8 mouse cellular contexts compared by ENCODE assay signal in genomic region chr11:119053257-119053670, GRCm38 (mm10). TPM values are rescaled to one million over a fixed set of nuclear protein-coding genes. Genes with fewer than 3 reads are reported as not detected.
DNase-seq lines count a peak whose midpoint lies in the region; ATAC-seq and TF ChIP-seq lines count a peak whose summit lies in the region.

No protein-coding gene starts in this region.

- TF ChIP-seq POLR2A in limb, embryonic 14.5 days (IDR thresholded peaks at IDR 0.05; ENCODE audit: borderline replicate concordance, extremely low read depth, insufficient read depth, insufficient read length) = no peak

- peaks cover 51% of the 10 kb centered on the region for H3K4me1 ChIP-seq in intestine, embryonic 16.5 days (ENCODE audit: control insufficient read depth, insufficient read depth, low read length)
- H3K4me1 ChIP-seq in limb, embryonic 14.5 days (ENCODE audit: control insufficient read depth, insufficient read depth, low read length) = peaks cover 39% of the 10 kb centered on the region
- peaks cover 57% of the 10 kb centered on the region for H3K4me1 ChIP-seq in midbrain, embryonic 15.5 days

- peak overlapping the region; percentile 83 for H3K27ac ChIP-seq in intestine, embryonic 16.5 days (ENCODE audit: low read length)
- 0 out of 2 replicates have a peak overlapping the region, but pooled peaks have one; percentile 16 for H3K27ac ChIP-seq in limb, embryonic 14.5 days (replicated peaks; ENCODE audit: low read depth, low read length)
- H3K27ac ChIP-seq in midbrain, embryonic 15.5 days = peak overlapping the region; percentile 93

- H3K36me3 ChIP-seq in intestine, embryonic 16.5 days (ENCODE audit: control insufficient read depth, insufficient read depth, low read length) = no peaks in the 10 kb centered on the region
- no peaks in the 10 kb centered on the region for H3K36me3 ChIP-seq in limb, embryonic 14.5 days (ENCODE audit: control insufficient read depth, insufficient read depth, low read length)
- H3K36me3 ChIP-seq in midbrain, embryonic 15.5 days (replicated peaks) = no peaks in the 10 kb centered on the region

- peak; percentile 91 to 94 for DNase-seq in cerebellum, postnatal 10 days
- DNase-seq in cerebellum, postnatal 25 days = peak; percentile 87 to 93
- peak; percentile 93 for DNase-seq in limb, embryonic 14.5 days (ENCODE audit: low spot score)
- DNase-seq in spleen, postnatal 36 days (ENCODE audit: low spot score in 2 of 2) = peak; percentile 86 to 87

- peaks cover 63% of the 10 kb centered on the region for H3K27me3 ChIP-seq in intestine, embryonic 16.5 days (replicated peaks; ENCODE audit: control insufficient read depth, insufficient read depth, low read length)
- H3K27me3 ChIP-seq in limb, embryonic 14.5 days (ENCODE audit: control insufficient read depth, insufficient read depth, low read length) = peaks cover 84% of the 10 kb centered on the region
- H3K27me3 ChIP-seq in midbrain, embryonic 15.5 days (replicated peaks) = peaks cover 39% of the 10 kb centered on the region

- no peaks in the 10 kb centered on the region for H3K9me3 ChIP-seq in intestine, embryonic 16.5 days (ENCODE audit: control insufficient read depth, low read length)
- H3K9me3 ChIP-seq in limb, embryonic 14.5 days (ENCODE audit: control insufficient read depth, low read length) = no peaks in the 10 kb centered on the region
- H3K9me3 ChIP-seq in midbrain, embryonic 15.5 days = no peaks in the 10 kb centered on the region

- peak overlapping the region; percentile 67 for H3K9ac ChIP-seq in intestine, embryonic 16.5 days (ENCODE audit: low read depth, low read length)
- H3K9ac ChIP-seq in limb, embryonic 14.5 days (ENCODE audit: low read depth, low read length, severe bottlenecking) = peak overlapping the region; percentile 17
- H3K9ac ChIP-seq in midbrain, embryonic 15.5 days = peak overlapping the region; percentile 43

- H3K4me2 ChIP-seq in intestine, embryonic 16.5 days (ENCODE audit: low read depth, low read length) = peak overlapping the region; percentile 91
- peak overlapping the region; percentile 90 for H3K4me2 ChIP-seq in limb, embryonic 14.5 days (replicated peaks; ENCODE audit: low read depth, low read length, severe bottlenecking)
- H3K4me2 ChIP-seq in midbrain, embryonic 15.5 days = peak overlapping the region; percentile 89

- under 1% methylated on average over 42 of the region's 42 CpGs for WGBS in intestine, embryonic 16.5 days
- WGBS in limb, embryonic 14.5 days = 0% methylated on average over 32 of the region's 42 CpGs
- whole genome bisulfite sequencing in midbrain, embryonic 15.5 days = under 1% methylated on average over 42 of the region's 42 CpGs

- peak overlapping the region; percentile 44 for H3K4me3 ChIP-seq in intestine, embryonic 16.5 days (ENCODE audit: low read length)
- H3K4me3 ChIP-seq in limb, embryonic 14.5 days (replicated peaks; ENCODE audit: low read length) = peak overlapping the region; percentile 33
- peak overlapping the region; percentile 37 for H3K4me3 ChIP-seq in midbrain, embryonic 15.5 days

- no peak for ATAC-seq in cerebellum, adult (ENCODE audit: insufficient number of reproducible peaks, low FRiP score, low TSS enrichment)
- ATAC-seq in granulocyte monocyte progenitor cell, adult 5-6 weeks (replicated peaks; ENCODE audit: poor library complexity, severe bottlenecking) = peak; percentile 61
- ATAC-seq in intestine, embryonic 16.5 days = peak; percentile 81
- ATAC-seq in limb, embryonic 14.5 days (ENCODE audit: low FRiP score, low read depth) = peak; percentile 93
- ATAC-seq in midbrain, embryonic 15.5 days (replicated peaks) = peak; percentile 94

RNA-seq across cellular contexts. Expression of gene Cbx8, which starts 12.5 kb away (rescaled TPM):
- 3.6 TPM in 2 replicates for total RNA-seq in granulocyte monocyte progenitor cell, adult 5-6 weeks (2014; fragmentation: Nextera tagmentation)
- total RNA-seq in granulocyte monocyte progenitor cell, adult 5-6 weeks (2017) = 1.5 and 3.2 TPM in 2 replicates
- 8.1 and 8.5 TPM in 2 replicates for polyA plus RNA-seq in intestine, embryonic 16.5 days (2015; fragmentation: Nextera tagmentation; extraction: Ambion mirVana)
- polyA plus RNA-seq in limb, embryonic 14.5 days (2012; rRNA removed) = 6.9 and 7.2 TPM in 2 replicates
- 10.1 and 12.6 TPM in 2 replicates for polyA plus RNA-seq in limb, embryonic 14.5 days (2014; fragmentation: Nextera tagmentation; extraction: Ambion mirVana)
- polyA plus RNA-seq in midbrain, embryonic 15.5 days (2015; fragmentation: Nextera tagmentation; extraction: Ambion mirVana) = 9.6 and 9.7 TPM in 2 replicates

RNA-seq across cellular contexts. Expression of gene Cbx2, which starts 30.5 kb away (rescaled TPM):
- total RNA-seq in granulocyte monocyte progenitor cell, adult 5-6 weeks (2014; fragmentation: Nextera tagmentation) = 0.88 and 5.0 TPM in 2 replicates
- total RNA-seq in granulocyte monocyte progenitor cell, adult 5-6 weeks (2017) = 2.1 and 2.6 TPM in 2 replicates
- polyA plus RNA-seq in intestine, embryonic 16.5 days (2015; fragmentation: Nextera tagmentation; extraction: Ambion mirVana) = 17.8 and 18.1 TPM in 2 replicates
- 35.7 and 40.4 TPM in 2 replicates for polyA plus RNA-seq in limb, embryonic 14.5 days (2012; rRNA removed)
- 29.1 and 35.5 TPM in 2 replicates for polyA plus RNA-seq in limb, embryonic 14.5 days (2014; fragmentation: Nextera tagmentation; extraction: Ambion mirVana)
- 17.6 and 19.6 TPM in 2 replicates for polyA plus RNA-seq in midbrain, embryonic 15.5 days (2015; fragmentation: Nextera tagmentation; extraction: Ambion mirVana)

RNA-seq across cellular contexts. Expression of gene Cbx4, which starts 32.8 kb away (rescaled TPM):
- 15.8 and 18.8 TPM in 2 replicates for total RNA-seq in granulocyte monocyte progenitor cell, adult 5-6 weeks (2014; fragmentation: Nextera tagmentation)
- total RNA-seq in granulocyte monocyte progenitor cell, adult 5-6 weeks (2017) = 27.4 and 38.2 TPM in 2 replicates
- 9.3 and 10.0 TPM in 2 replicates for polyA plus RNA-seq in intestine, embryonic 16.5 days (2015; fragmentation: Nextera tagmentation; extraction: Ambion mirVana)
- 23.1 and 24.3 TPM in 2 replicates for polyA plus RNA-seq in limb, embryonic 14.5 days (2012; rRNA removed)
- 10.9 and 11.4 TPM in 2 replicates for polyA plus RNA-seq in limb, embryonic 14.5 days (2014; fragmentation: Nextera tagmentation; extraction: Ambion mirVana)
- 23.7 and 24.7 TPM in 2 replicates for polyA plus RNA-seq in midbrain, embryonic 15.5 days (2015; fragmentation: Nextera tagmentation; extraction: Ambion mirVana)

Comparison
In these comparisons a context has a peak if more than half of its experiments do, and no peak if none do; other contexts are left out.
1. H3K27ac ChIP-seq: peak in every context shown above with its lines; median percentile 93 in midbrain, embryonic 15.5 days; 83 in intestine, embryonic 16.5 days; 16 in limb, embryonic 14.5 days.
2. H3K9ac ChIP-seq: peak in every context shown above with its lines; median percentile 67 in intestine, embryonic 16.5 days; 43 in midbrain, embryonic 15.5 days; 17 in limb, embryonic 14.5 days.